In genomic region chr3:35750286-35750685, GRCm38 (mm10) we compare ENCODE assay signal across 11 mouse cellular contexts. TPM values are rescaled to one million over a fixed set of nuclear protein-coding genes. Genes with fewer than 3 reads are reported as not detected.
DNase-seq lines count a peak whose midpoint lies in the region; ATAC-seq and TF ChIP-seq lines count a peak whose summit lies in the region.
"Had no signal": no experiment of that assay in that cellular context is flagged by ENCODE, and none has a peak within 500 bp of the region (broad histone marks: within the 10 kb centered on the region; RNA-seq: fewer than 3 reads in every experiment).

No protein-coding gene starts in this region.

- WGBS in lung, postnatal 0 days = 56% methylated on average over 5 of the region's 5 CpGs

- no peaks in the 10 kb centered on the region for H3K9me3 ChIP-seq in lung, postnatal 0 days (ENCODE audit: low read length)
- H3K9me3 ChIP-seq: embryonic facial prominence, embryonic 15.5 days; midbrain, embryonic 13.5 days had no signal

- H3K27ac ChIP-seq in lung, postnatal 0 days (ENCODE audit: low read length) = no peak overlapping the region
- H3K27ac ChIP-seq: embryonic facial prominence, embryonic 15.5 days; midbrain, embryonic 13.5 days had no signal

- H3K4me3 ChIP-seq in lung, postnatal 0 days (ENCODE audit: low read depth, low read length) = no peak overlapping the region
- H3K4me3 ChIP-seq: embryonic facial prominence, embryonic 15.5 days; midbrain, embryonic 13.5 days had no signal

- no peaks in the 10 kb centered on the region for H3K4me1 ChIP-seq in lung, postnatal 0 days (ENCODE audit: insufficient read depth, low read depth, low read length)
- H3K4me1 ChIP-seq: embryonic facial prominence, embryonic 15.5 days had no signal

- H3K9ac ChIP-seq in lung, postnatal 0 days (replicated peaks; ENCODE audit: low read depth) = no peak overlapping the region
- H3K9ac ChIP-seq: embryonic facial prominence, embryonic 15.5 days; midbrain, embryonic 13.5 days had no signal

- no peak overlapping the region for H3K4me2 ChIP-seq in lung, postnatal 0 days (replicated peaks; ENCODE audit: low read depth, low read length)
- H3K4me2 ChIP-seq: embryonic facial prominence, embryonic 15.5 days; midbrain, embryonic 13.5 days had no signal

- TF ChIP-seq POLR2A in brain, embryonic 14.5 days (IDR thresholded peaks at IDR 0.05; ENCODE audit: borderline replicate concordance, extremely low read depth, insufficient read depth, insufficient read length, poor library complexity, severe bottlenecking) = no peak

- H3K36me3 ChIP-seq in lung, postnatal 0 days (ENCODE audit: insufficient read depth, low read length) = no peaks in the 10 kb centered on the region
- H3K36me3 ChIP-seq in splenic B cell, adult 2 months (ENCODE audit: control insufficient read depth, insufficient read depth, low read length, poor library complexity, severe bottlenecking) = no peaks in the 10 kb centered on the region
- H3K36me3 ChIP-seq: embryonic facial prominence, embryonic 15.5 days; midbrain, embryonic 13.5 days had no signal

- TF ChIP-seq CTCF in lung, postnatal 0 days (IDR thresholded peaks at IDR 0.05) = peak; percentile 56
- peak; percentile 13; the same call in 1 of the 2 replicates for TF ChIP-seq CTCF in brain, embryonic 14.5 days (IDR thresholded peaks at IDR 0.05; ENCODE audit: borderline replicate concordance, extremely low read depth, insufficient read depth, insufficient read length)

- DNase-seq in embryo, embryonic 10 days (ENCODE audit: low spot score) = peak; percentile 12
- no peak for DNase-seq in embryo, embryonic 9.5 days (ENCODE audit: extremely low spot score)
- peak; percentile 33 for DNase-seq in lung, postnatal 0 days (ENCODE audit: low spot score)
- DNase-seq in lung, postnatal 4 days = no peak
- DNase-seq in brain, embryonic 14.5 days (ENCODE audit: low read depth) = no peak
- peak; percentile 33 for DNase-seq in splenic B cell, adult 2 months (ENCODE audit: low read depth, low spot score)
- no peak for DNase-seq in layer of hippocampus, postnatal 25 days (ENCODE audit: extremely low spot score in 1 of 2, low spot score in 1 of 2)
- DNase-seq: kidney, postnatal 4 days had no signal

- ATAC-seq in lung, postnatal 0 days = no peak
- ATAC-seq in inflammation-experienced regulatory T-cells, adult 6 months = no peak
- ATAC-seq: midbrain, embryonic 13.5 days had no signal

- TF ChIP-seq EP300 in lung, postnatal 0 days (IDR thresholded peaks at IDR 0.05) = no peak

- H3K27me3 ChIP-seq in lung, postnatal 0 days (replicated peaks; ENCODE audit: insufficient read depth, low read length) = no peaks in the 10 kb centered on the region
- no peaks in the 10 kb centered on the region for H3K27me3 ChIP-seq in splenic B cell, adult 2 months (ENCODE audit: control insufficient read depth, insufficient read depth, low read length, poor library complexity, severe bottlenecking)
- H3K27me3 ChIP-seq: embryonic facial prominence, embryonic 15.5 days; midbrain, embryonic 13.5 days had no signal

RNA-seq across cellular contexts. Expression of gene Atp11b, which starts 3.6 kb away (rescaled TPM):
- 18.0 and 20.4 TPM in 2 replicates for polyA plus RNA-seq in lung, postnatal 0 days (2015; fragmentation: Nextera tagmentation; extraction: Ambion mirVana)
- 68.0 and 69.7 TPM in 2 replicates for polyA plus RNA-seq in brain, embryonic 14.5 days (2012; rRNA removed)
- polyA plus RNA-seq in inflammation-experienced regulatory T-cells, adult 6 months (2017; shearing (Covaris generic)) = 10 to 100 TPM; 51.2 to 60.5 (median 53.6) TPM
- 10 to 100 TPM; 74.2 to 89.9 TPM for total RNA-seq in layer of hippocampus, postnatal 25 days (2021)

Comparison
In these comparisons a context has a peak if more than half of its experiments do, and no peak if none do; other contexts are left out.
1. DNase-seq: peak in embryo, embryonic 10 days (single experiment), lung, postnatal 0 days (single experiment) and splenic B cell, adult 2 months (single experiment); none in embryo, embryonic 9.5 days (single experiment), lung, postnatal 4 days (0 of 2), brain, embryonic 14.5 days (single experiment) and layer of hippocampus, postnatal 25 days (0 of 2).